Mouse (Mus musculus) heart, embryonic 16.5 days (tissue): ENCODE results near the gene Gm19426. TPM values are rescaled to one million over a fixed set of nuclear protein-coding genes. Genes with fewer than 3 reads are reported as not detected.
"Not testable (repeated sequence)": the region's sequence is repeated elsewhere in the genome, so short reads cannot be mapped to it uniquely, and the experiment has no call there.

Experiments used
- ATAC-seq: fragments of 200-750 bp; cut with Nextera tagmentation; replicated peaks from 2 replicates; pipeline ENCODE4 v1.8.0; 2017; ENCODE audit warnings: moderate number of reproducible peaks; ENCODE audit not compliant: insufficient read depth, low FRiP score; ENCODE audit errors: extremely low read depth
- H3K27ac ChIP-seq: fragments of 300-500 bp; sonication (generic); 2 replicates; pipeline ENCODE4 v1.5.1; 2014; ENCODE audit warnings: mild to moderate bottlenecking, low read length, control low read depth, moderate library complexity
- H3K27me3 ChIP-seq: fragments of 300-500 bp; sonication (generic); 2 replicates; pipeline ENCODE4 v1.6.1; 2014; ENCODE audit warnings: low read length, mixed read lengths; ENCODE audit not compliant: control insufficient read depth, insufficient read depth
- H3K36me3 ChIP-seq: fragments of 300-500 bp; sonication (generic); 2 replicates; pipeline ENCODE4 v1.6.1; 2014; ENCODE audit not compliant: control insufficient read depth, insufficient read depth
- H3K4me1 ChIP-seq: fragments of 300-500 bp; sonication (generic); 2 replicates; pipeline ENCODE4 v1.6.1; 2014; ENCODE audit warnings: low read length, mixed read lengths; ENCODE audit not compliant: control insufficient read depth, insufficient read depth
- H3K4me2 ChIP-seq: fragments of 300-500 bp; sonication (generic); 2 replicates; pipeline ENCODE4 v1.6.1; 2014; ENCODE audit warnings: low read depth, mild to moderate bottlenecking, control low read depth, low read length
- H3K4me3 ChIP-seq: fragments of 300-500 bp; sonication (generic); 2 replicates; pipeline ENCODE4 v1.5.1; 2014; ENCODE audit warnings: mild to moderate bottlenecking, control low read depth, low read length
- H3K9ac ChIP-seq: fragments of 300-500 bp; sonication (generic); 2 replicates; pipeline ENCODE4 v1.6.1; 2014; ENCODE audit warnings: low read length, control low read depth
- H3K9me3 ChIP-seq: fragments of 300-500 bp; sonication (generic); replicated peaks from 2 replicates; pipeline ENCODE4 v1.6.1; 2016; ENCODE audit warnings: low read length; ENCODE audit not compliant: control insufficient read depth
- WGBS: fragments of 180-500 bp; shearing (Covaris S2); extraction: QIAGEN DNeasy Blood & Tissue Kit; methylation state at CpG from one replicate; pipeline ENCODE4 v1.1.7; 2014; 5-methylcytosine and 5-hydroxymethylcytosine counted together
- polyA plus RNA-seq: library from polyadenylated mRNA; unstranded; fragments of >200 nt; fragmentation: Nextera tagmentation; extraction: Ambion mirVana; gene quantifications from 2 replicates; pipeline ENCODE4 v1.2.1, GENCODE M21; 2015

The Gm19426 gene
- polyA plus RNA-seq, 1 experiment from 2014 or later, result 3.6 TPM

- ATAC-seq, result 0 out of 2 replicates have a peak, but pooled peaks have one; percentile 15
- H3K9me3 ChIP-seq, result no peaks in the 10 kb centered on the region
- H3K9ac ChIP-seq, result peak within 1 kb of the TSS; percentile 35
- no peaks in the 10 kb centered on the region for H3K36me3 ChIP-seq
- H3K4me2 ChIP-seq, result peak within 1 kb of the TSS; percentile 62
- WGBS, result 3% methylated on average over 8 of the region's 8 CpGs
- peaks cover 24% of the 10 kb centered on the region for H3K4me1 ChIP-seq
- H3K27ac ChIP-seq, result no peak within 1 kb of the TSS
- peak within 1 kb of the TSS; percentile 45 for H3K4me3 ChIP-seq
- H3K27me3 ChIP-seq, result peaks cover 11% of the 10 kb centered on the region
Measured at GRCm38 (mm10) chr2:84733579-84734300, 9.7 kb downstream of the Gm19426 start, which contains the start of gene Ypel4. Ypel4 (plus strand) TSS chr2:84734058.

- H3K27ac ChIP-seq, result no peak overlapping the region
- ATAC-seq, result no peak
- no peak overlapping the region for H3K4me3 ChIP-seq
- WGBS, result 74% methylated on average over 1 of the region's 1 CpGs
- H3K4me2 ChIP-seq, result no peak overlapping the region
- peaks cover 11% of the 10 kb centered on the region for H3K27me3 ChIP-seq
- no peak overlapping the region for H3K9ac ChIP-seq
- H3K36me3 ChIP-seq, result no peaks in the 10 kb centered on the region
- H3K4me1 ChIP-seq, result peaks cover 17% of the 10 kb centered on the region; the same call in 1 of the 2 replicates
- no peaks in the 10 kb centered on the region for H3K9me3 ChIP-seq
Measured at GRCm38 (mm10) chr2:84732394-84732793, 11.1 kb downstream of the Gm19426 start.

GRCm38 (mm10) chr2:84731206-84731605 lies 12.2 kb downstream of the Gm19426 start:
- Histone ChIP-seq H3K4me3 (no peak overlapping the region), H3K9ac (no peak overlapping the region), H3K4me2 (no peak overlapping the region), H3K4me1 (peaks cover 14% of the 10 kb centered on the region), H3K36me3 (no peaks in the 10 kb centered on the region), H3K27ac (no peak overlapping the region), H3K9me3 (no peaks in the 10 kb centered on the region), H3K27me3 (peaks cover 10% of the 10 kb centered on the region)
- 77% methylated on average over 3 of the region's 3 CpGs for WGBS
- no peak for ATAC-seq

GRCm38 (mm10) chr2:84728191-84728590 lies 15.3 kb downstream of the Gm19426 start:
- H3K27me3 ChIP-seq, H3K4me2 ChIP-seq, H3K27ac ChIP-seq, H3K4me3 ChIP-seq, ATAC-seq, H3K9me3 ChIP-seq, H3K9ac ChIP-seq: not testable (repeated sequence)
- Histone ChIP-seq H3K36me3 (peaks cover 20% of the 10 kb centered on the region), H3K4me1 (peaks cover 16% of the 10 kb centered on the region)
- WGBS, result 80% methylated on average over 5 of the region's 5 CpGs

- Histone ChIP-seq H3K9ac (peak within 1 kb of the TSS; percentile 79), H3K27ac (peak within 1 kb of the TSS; percentile 88), H3K4me1 (peaks cover 16% of the 10 kb centered on the region), H3K9me3 (no peaks in the 10 kb centered on the region), H3K4me3 (peak within 1 kb of the TSS; percentile 81), H3K36me3 (peaks cover 21% of the 10 kb centered on the region), H3K27me3 (no peaks in the 10 kb centered on the region), H3K4me2 (peak within 1 kb of the TSS; percentile 96)
- ATAC-seq, result peak; percentile 98
- under 1% methylated on average over 39 of the region's 39 CpGs for WGBS
Measured at GRCm38 (mm10) chr2:84727172-84727858, 16.1 kb downstream of the Gm19426 start, which contains the start of gene Clp1. Clp1 (minus strand) TSS chr2:84727350.

- WGBS, result 1% methylated on average over 9 of the region's 9 CpGs
- peaks cover 21% of the 10 kb centered on the region for H3K36me3 ChIP-seq
- peak overlapping the region; percentile 96 for H3K4me2 ChIP-seq
- no peak for ATAC-seq
- H3K27me3 ChIP-seq, result no peaks in the 10 kb centered on the region
- no peaks in the 10 kb centered on the region for H3K9me3 ChIP-seq
- H3K9ac ChIP-seq, result peak overlapping the region; percentile 79
- peaks cover 16% of the 10 kb centered on the region for H3K4me1 ChIP-seq
- peak overlapping the region; percentile 53 for H3K27ac ChIP-seq
- H3K4me3 ChIP-seq, result peak overlapping the region; percentile 81
Measured at GRCm38 (mm10) chr2:84726716-84727115, 16.7 kb downstream of the Gm19426 start.

- no peak overlapping the region; the same call in 1 of the 2 replicates for H3K4me2 ChIP-seq
- H3K9ac ChIP-seq, result no peak overlapping the region
- no peak overlapping the region for H3K4me3 ChIP-seq
- H3K36me3 ChIP-seq, result peaks cover 23% of the 10 kb centered on the region
- WGBS, result 89% methylated on average over 10 of the region's 10 CpGs
- ATAC-seq, result no peak
- H3K4me1 ChIP-seq, result peaks cover 16% of the 10 kb centered on the region
- H3K27me3 ChIP-seq, result no peaks in the 10 kb centered on the region
- H3K27ac ChIP-seq, result no peak overlapping the region
- no peaks in the 10 kb centered on the region for H3K9me3 ChIP-seq
Measured at GRCm38 (mm10) chr2:84725770-84726169, 17.7 kb downstream of the Gm19426 start.

- H3K4me1 ChIP-seq, result peaks cover 16% of the 10 kb centered on the region
- no peak for ATAC-seq
- H3K9ac ChIP-seq, result no peak overlapping the region
- H3K4me3 ChIP-seq, result no peak overlapping the region
- H3K9me3 ChIP-seq, result no peaks in the 10 kb centered on the region
- WGBS, result 87% methylated on average over 14 of the region's 14 CpGs
- no peak overlapping the region for H3K27ac ChIP-seq
- H3K36me3 ChIP-seq, result peaks cover 23% of the 10 kb centered on the region
- no peaks in the 10 kb centered on the region for H3K27me3 ChIP-seq
- no peak overlapping the region for H3K4me2 ChIP-seq
Measured at GRCm38 (mm10) chr2:84723856-84724255, 19.6 kb downstream of the Gm19426 start.

- peaks cover 19% of the 10 kb centered on the region for H3K4me1 ChIP-seq
- ATAC-seq, result no peak
- WGBS, result 72% methylated on average over 3 of the region's 3 CpGs
- H3K9ac ChIP-seq, result no peak overlapping the region
- H3K27ac ChIP-seq, result no peak overlapping the region
- H3K4me2 ChIP-seq, result no peak overlapping the region
- H3K9me3 ChIP-seq, result no peaks in the 10 kb centered on the region
- peaks cover 23% of the 10 kb centered on the region for H3K36me3 ChIP-seq
- H3K27me3 ChIP-seq, result no peaks in the 10 kb centered on the region
- H3K4me3 ChIP-seq, result no peak overlapping the region
Measured at GRCm38 (mm10) chr2:84721182-84721581, 22.3 kb downstream of the Gm19426 start.
